Mouse (Mus musculus): Measurements from ENCODE around the gene Mpst.
A peak's percentile ranks its signal among the peaks of the same experiment; 100 is the strongest.

Mpst gene

DNA sequence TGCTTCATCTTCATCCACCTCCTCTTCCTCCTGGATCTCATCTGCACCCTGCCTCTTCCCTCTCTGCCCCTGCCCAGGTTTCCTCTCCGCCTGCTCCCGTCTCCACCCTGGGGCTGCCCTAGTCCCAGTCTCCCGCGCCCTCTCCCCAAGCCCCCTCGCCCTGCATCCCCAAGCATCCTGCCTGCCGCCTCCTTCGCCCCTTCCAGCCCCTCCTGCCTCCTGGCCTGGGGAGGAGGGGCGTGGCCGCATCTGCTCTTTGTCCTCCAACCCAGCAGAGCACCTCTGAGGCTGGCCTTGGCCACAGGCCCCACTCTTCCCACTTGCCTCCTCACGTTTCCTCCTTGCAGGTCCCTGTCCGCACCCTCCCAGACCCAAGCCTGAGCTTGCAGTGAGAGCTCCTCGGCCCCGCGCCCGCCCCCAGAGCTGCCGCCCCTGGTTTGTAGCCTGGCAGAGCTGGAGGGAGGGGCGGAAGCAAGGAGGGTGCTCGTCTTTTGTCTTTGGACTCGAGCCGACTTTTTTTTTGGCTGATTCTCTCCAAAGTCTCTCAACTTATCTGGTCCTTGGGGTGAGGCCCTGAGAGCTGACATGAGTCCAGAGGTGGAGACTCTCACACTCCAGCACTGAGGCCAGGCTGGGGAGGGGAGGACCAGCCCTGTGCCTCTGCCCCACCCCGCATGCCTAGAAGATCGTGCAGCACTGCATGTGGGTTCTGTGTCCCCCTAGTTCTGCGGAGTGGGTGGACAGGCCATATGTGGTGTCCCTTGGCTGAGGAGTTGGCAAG, 31.2 kb downstream of the Mpst start:
- DNase-seq: peak; percentile 44 to 61

DNA sequence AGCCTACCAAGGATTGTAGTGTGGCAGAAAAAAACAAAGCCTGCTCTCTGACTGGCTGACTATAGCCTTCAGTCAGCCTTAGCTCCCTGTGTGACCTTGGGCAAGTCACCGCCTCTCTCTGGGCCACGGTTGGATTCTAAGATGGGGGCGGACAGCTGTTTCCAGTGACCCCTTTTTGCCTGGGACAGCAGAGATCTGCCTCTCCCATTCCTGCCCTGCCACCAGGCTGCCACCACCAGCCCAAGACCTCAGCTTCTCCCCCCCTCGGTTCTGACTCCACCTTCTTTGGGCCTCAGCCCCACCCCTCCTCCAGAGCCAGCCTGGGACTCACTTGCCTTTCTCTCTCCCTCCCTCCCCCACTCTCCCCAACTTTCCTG, 31.8 kb downstream of the Mpst start:
- no peak for DNase-seq

DNA sequence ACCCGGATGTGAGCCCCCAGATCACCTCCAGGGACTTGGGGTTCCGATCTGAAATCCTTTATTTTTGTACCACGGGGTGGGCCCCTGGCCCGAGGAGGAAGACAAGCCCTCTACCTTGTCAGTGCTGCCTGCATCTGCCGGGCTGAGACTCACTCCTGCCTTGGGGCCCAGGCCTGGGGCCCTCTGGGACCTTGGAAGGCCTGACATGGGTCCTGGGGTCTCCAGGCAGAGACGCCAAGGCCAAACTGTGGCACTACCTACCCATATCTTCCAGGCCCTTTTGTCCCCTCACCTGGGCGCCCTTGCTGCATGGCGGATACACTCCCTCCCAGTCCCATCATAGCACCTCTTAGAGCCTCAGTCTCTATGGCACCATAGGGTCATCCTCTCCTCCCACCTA, 32.3 kb downstream of the Mpst start:
- DNase-seq: peak in 1 of 2 experiments; percentile 16

DNA sequence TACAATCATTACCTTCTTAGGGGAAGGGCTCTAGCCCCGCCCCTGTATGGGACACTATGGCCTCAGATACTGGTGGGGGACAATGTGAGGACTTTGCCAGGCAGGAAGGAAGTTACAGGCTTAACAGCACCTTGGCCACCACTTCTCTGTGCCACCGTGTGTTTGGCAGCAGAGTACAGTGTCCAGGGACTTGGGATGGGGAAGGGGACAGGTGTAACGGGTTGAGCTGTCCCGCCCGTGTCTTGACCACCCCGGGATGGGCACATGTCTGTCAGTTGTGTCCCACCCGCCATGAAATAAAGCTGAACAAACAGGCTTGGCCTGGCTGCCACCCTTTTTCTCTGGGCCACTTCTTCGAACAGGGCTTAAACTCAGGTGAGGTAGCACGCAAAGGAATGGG, 32.8 kb downstream of the Mpst start:
- no peak for DNase-seq

DNA sequence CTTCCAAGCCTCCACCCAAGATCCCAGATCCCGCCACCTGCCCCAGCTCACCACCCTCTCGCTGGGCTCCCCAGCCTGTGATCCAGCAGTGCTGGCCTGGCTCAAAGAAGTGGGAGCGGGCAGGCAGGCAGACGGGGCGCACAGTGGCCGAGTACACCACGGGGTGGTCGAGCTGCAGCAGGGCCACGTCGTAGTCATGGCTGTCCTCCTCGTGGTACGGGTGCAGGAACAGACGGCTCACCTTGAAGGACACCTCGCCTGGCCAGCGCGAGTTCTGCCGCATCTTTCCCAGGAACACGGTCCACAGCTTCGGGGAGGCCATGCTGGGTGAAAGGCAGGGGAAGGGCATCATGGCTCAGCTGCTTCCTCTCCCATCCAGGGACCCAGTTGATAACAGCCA, 36.0 kb downstream of the Mpst start:
- no peak for DNase-seq

DNA sequence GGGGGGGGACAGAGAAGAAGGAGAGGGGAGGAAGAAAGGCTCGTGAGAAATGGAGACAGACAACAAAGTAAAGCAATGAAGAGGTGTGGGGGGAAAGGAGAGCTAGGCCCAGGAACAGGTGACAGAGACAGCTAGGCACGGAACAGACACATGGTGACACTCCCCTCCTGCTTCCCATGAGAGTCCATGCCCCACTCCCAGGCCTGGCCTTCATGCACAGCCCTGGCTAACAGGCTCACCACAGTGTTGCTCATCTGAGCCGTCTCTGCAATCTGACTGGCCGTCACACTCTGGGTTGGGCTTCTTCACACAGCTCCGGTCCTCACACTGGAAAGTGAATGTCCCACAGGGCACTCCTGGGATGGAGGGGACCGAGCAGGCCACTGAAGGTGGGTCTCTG, 37.6 kb downstream of the Mpst start:
- DNase-seq: no peak

- no peak for DNase-seq
Observed at GRCm38 (mm10) chr15:78447121-78447520, 40.9 kb downstream of the Mpst start.

- peak; percentile 95 to 97 for DNase-seq
Observed at GRCm38 (mm10) chr15:78447746-78448535, 41.7 kb downstream of the Mpst start.

GRCm38 (mm10) chr15:78449131-78449530, 42.9 kb downstream of the Mpst start:
- no peak for DNase-seq

- DNase-seq: peak in 1 of 2 experiments; percentile 44
Observed at GRCm38 (mm10) chr15:78449694-78450418, 43.6 kb downstream of the Mpst start.

DNA sequence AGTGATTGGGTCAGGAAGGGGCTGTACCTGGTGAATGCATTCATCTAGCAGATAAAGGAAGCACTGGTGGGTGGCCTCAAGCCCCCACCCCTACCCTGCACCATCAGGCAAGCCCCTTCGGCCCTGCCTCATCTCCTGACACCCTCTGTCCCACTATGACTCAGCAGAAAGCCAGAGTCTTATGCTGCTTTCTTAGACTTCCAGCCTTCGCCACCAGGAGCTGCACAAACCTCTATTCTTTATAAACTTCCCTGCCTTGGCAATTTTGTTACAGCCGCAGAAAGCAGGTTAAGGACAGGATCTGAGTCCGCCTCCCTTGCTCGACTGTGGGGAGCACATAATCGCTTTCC, 44.2 kb downstream of the Mpst start:
- DNase-seq: no peak

DNA sequence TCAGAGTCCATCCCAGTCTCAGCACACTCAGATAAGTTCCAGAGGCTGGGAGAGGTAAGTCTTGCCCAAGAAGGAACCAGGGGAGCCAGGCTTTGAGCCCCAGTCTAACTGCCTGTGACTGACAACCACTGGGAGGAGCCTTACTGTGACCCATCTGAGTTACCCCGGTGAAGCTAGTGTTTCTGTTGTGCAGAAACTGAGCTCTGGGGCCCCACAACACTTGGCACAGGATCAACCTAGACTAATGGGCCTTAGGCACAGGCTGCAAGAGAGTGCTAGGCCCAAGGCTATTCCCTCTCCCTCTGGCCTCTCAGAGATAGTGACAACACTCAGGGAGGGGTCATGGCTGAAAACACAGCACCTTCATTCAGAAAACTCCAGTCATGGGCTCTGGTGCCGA, 45.0 kb downstream of the Mpst start:
- no peak for DNase-seq

DNA sequence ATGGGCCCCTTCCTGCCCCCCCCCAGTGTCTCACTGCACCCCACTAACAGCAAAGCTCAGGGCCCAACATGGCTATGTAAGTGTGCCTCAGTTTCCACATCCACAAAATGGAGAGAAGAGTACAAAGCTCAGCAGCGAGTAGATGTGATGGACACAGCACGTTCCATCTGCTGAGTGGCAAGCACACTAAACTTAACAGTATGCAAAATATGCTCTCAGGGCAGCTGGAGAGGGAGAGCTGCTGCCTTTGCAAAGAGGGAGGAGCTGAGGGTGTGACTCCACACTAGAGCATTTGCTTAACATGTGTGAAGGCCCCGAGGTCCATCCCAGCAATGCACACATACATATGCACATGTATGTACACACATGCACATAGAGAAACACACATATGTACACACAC, 46.7 kb downstream of the Mpst start:
- DNase-seq: no peak

- no peak for DNase-seq
Observed at GRCm38 (mm10) chr15:78455168-78455567, 49.0 kb downstream of the Mpst start.

GRCm38 (mm10) chr15:78456051-78456450, 49.8 kb downstream of the Mpst start:
- peak; percentile 37 to 51 for DNase-seq

- no peak for DNase-seq
Observed at GRCm38 (mm10) chr15:78457193-78457592, 51.0 kb downstream of the Mpst start.

DNA sequence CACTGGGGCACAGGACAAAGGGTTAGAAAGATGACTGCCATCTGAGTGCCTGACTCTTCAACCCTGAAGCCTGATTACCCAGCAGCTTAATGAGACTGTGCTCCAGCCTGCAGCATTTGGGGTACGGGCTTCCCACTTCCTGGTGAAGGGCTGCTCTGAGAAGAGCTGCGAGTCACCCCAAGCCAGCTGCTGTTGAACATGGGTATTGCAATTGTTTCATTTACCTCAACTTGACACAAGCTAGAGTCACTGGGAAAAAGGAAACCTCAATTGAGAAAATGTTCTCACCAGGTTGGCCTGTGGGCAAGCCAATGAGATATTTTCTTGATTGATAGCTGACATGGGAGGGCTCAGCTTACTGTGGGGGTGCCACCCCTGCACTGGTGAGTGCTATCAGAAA, 56.8 kb downstream of the Mpst start:
- DNase-seq: no peak

Measured in cerebellum, adult 18-20 months (tissue).